Mouse (Mus musculus) heart, embryonic 16.5 days (tissue): ENCODE results near the gene Evl. TPM values are rescaled to one million over a fixed set of nuclear protein-coding genes. Genes with fewer than 3 reads are reported as not detected.
"Not testable (repeated sequence)": the region's sequence is repeated elsewhere in the genome, so short reads cannot be mapped to it uniquely, and the experiment has no call there.

Source experiments
- ATAC-seq: fragments of 200-750 bp; cut with Nextera tagmentation; replicated peaks from 2 replicates; pipeline ENCODE4 v1.8.0; 2017; ENCODE audit warnings: moderate number of reproducible peaks; ENCODE audit not compliant: insufficient read depth, low FRiP score; ENCODE audit errors: extremely low read depth
- H3K27ac ChIP-seq: fragments of 300-500 bp; sonication (generic); 2 replicates; pipeline ENCODE4 v1.5.1; 2014; ENCODE audit warnings: mild to moderate bottlenecking, low read length, control low read depth, moderate library complexity
- H3K27me3 ChIP-seq: fragments of 300-500 bp; sonication (generic); 2 replicates; pipeline ENCODE4 v1.6.1; 2014; ENCODE audit warnings: low read length, mixed read lengths; ENCODE audit not compliant: control insufficient read depth, insufficient read depth
- H3K36me3 ChIP-seq: fragments of 300-500 bp; sonication (generic); 2 replicates; pipeline ENCODE4 v1.6.1; 2014; ENCODE audit not compliant: control insufficient read depth, insufficient read depth
- H3K4me1 ChIP-seq: fragments of 300-500 bp; sonication (generic); 2 replicates; pipeline ENCODE4 v1.6.1; 2014; ENCODE audit warnings: low read length, mixed read lengths; ENCODE audit not compliant: control insufficient read depth, insufficient read depth
- H3K4me2 ChIP-seq: fragments of 300-500 bp; sonication (generic); 2 replicates; pipeline ENCODE4 v1.6.1; 2014; ENCODE audit warnings: low read depth, mild to moderate bottlenecking, control low read depth, low read length
- H3K4me3 ChIP-seq: fragments of 300-500 bp; sonication (generic); 2 replicates; pipeline ENCODE4 v1.5.1; 2014; ENCODE audit warnings: mild to moderate bottlenecking, control low read depth, low read length
- H3K9ac ChIP-seq: fragments of 300-500 bp; sonication (generic); 2 replicates; pipeline ENCODE4 v1.6.1; 2014; ENCODE audit warnings: low read length, control low read depth
- H3K9me3 ChIP-seq: fragments of 300-500 bp; sonication (generic); replicated peaks from 2 replicates; pipeline ENCODE4 v1.6.1; 2016; ENCODE audit warnings: low read length; ENCODE audit not compliant: control insufficient read depth
- WGBS: fragments of 180-500 bp; shearing (Covaris S2); extraction: QIAGEN DNeasy Blood & Tissue Kit; methylation state at CpG from one replicate; pipeline ENCODE4 v1.1.7; 2014; 5-methylcytosine and 5-hydroxymethylcytosine counted together
- polyA plus RNA-seq: library from polyadenylated mRNA; unstranded; fragments of >200 nt; fragmentation: Nextera tagmentation; extraction: Ambion mirVana; gene quantifications from 2 replicates; pipeline ENCODE4 v1.2.1, GENCODE M21; 2015

Gene Evl
- polyA plus RNA-seq, 1 experiment from 2014 or later: 25.8 TPM

- Histone ChIP-seq H3K4me2 (no peak overlapping the region), H3K9me3 (no peaks in the 10 kb centered on the region), H3K9ac (no peak overlapping the region), H3K4me1 (peaks cover 9% of the 10 kb centered on the region; the same call in 1 of the 2 replicates), H3K4me3 (no peak overlapping the region), H3K27me3 (peaks cover 22% of the 10 kb centered on the region), H3K27ac (no peak overlapping the region), H3K36me3 (no peaks in the 10 kb centered on the region)
- WGBS: 82% methylated on average over 6 of the region's 6 CpGs
- no peak for ATAC-seq
These were observed 151.0 kb downstream of the Evl start for GRCm38 (mm10) chr12:108705486-108705885.

- H3K9me3 ChIP-seq: no peaks in the 10 kb centered on the region
- ATAC-seq: no peak
- peaks cover 21% of the 10 kb centered on the region for H3K27me3 ChIP-seq
- no peak overlapping the region for H3K9ac ChIP-seq
- H3K4me1 ChIP-seq: peaks cover 9% of the 10 kb centered on the region; the same call in 1 of the 2 replicates
- H3K4me3 ChIP-seq: no peak overlapping the region
- no peak overlapping the region for H3K27ac ChIP-seq
- WGBS: 40% methylated on average over 7 of the region's 7 CpGs
- H3K4me2 ChIP-seq: no peak overlapping the region
- H3K36me3 ChIP-seq: no peaks in the 10 kb centered on the region
These were observed 151.6 kb downstream of the Evl start for GRCm38 (mm10) chr12:108706129-108706528.

GRCm38 (mm10) chr12:108709386-108709785 is 154.9 kb downstream of the Evl start:
- Histone ChIP-seq H3K27me3 (peaks cover 2% of the 10 kb centered on the region; the same call in 1 of the 2 replicates), H3K9ac (no peak overlapping the region), H3K9me3 (no peaks in the 10 kb centered on the region), H3K4me3 (no peak overlapping the region), H3K4me2 (no peak overlapping the region), H3K27ac (no peak overlapping the region), H3K36me3 (no peaks in the 10 kb centered on the region), H3K4me1 (no peaks in the 10 kb centered on the region)
- ATAC-seq: no peak
- WGBS: 80% methylated on average over 6 of the region's 6 CpGs

- no peak overlapping the region for H3K4me3 ChIP-seq
- ATAC-seq: no peak
- H3K9me3 ChIP-seq: no peaks in the 10 kb centered on the region
- no peaks in the 10 kb centered on the region for H3K4me1 ChIP-seq
- no peak overlapping the region for H3K9ac ChIP-seq
- H3K4me2 ChIP-seq: no peak overlapping the region
- H3K27me3 ChIP-seq: 0 out of 2 replicates have a peak, but pooled peaks cover 2% of the 10 kb centered on the region
- no peak overlapping the region for H3K27ac ChIP-seq
- 79% methylated on average over 6 of the region's 6 CpGs for WGBS
- no peaks in the 10 kb centered on the region for H3K36me3 ChIP-seq
These were observed 155.6 kb downstream of the Evl start for GRCm38 (mm10) chr12:108709964-108710765.

GRCm38 (mm10) chr12:108710861-108711615 is 156.5 kb downstream of the Evl start:
- Histone ChIP-seq H3K27ac (no peak overlapping the region), H3K9me3 (no peaks in the 10 kb centered on the region), H3K4me3 (no peak overlapping the region), H3K4me1 (no peaks in the 10 kb centered on the region), H3K4me2 (no peak overlapping the region), H3K9ac (no peak overlapping the region), H3K36me3 (no peaks in the 10 kb centered on the region), H3K27me3 (no peaks in the 10 kb centered on the region)
- ATAC-seq: no peak
- 77% methylated on average over 9 of the region's 9 CpGs for WGBS

- 56% methylated on average over 4 of the region's 4 CpGs for WGBS
- no peaks in the 10 kb centered on the region for H3K9me3 ChIP-seq
- no peak overlapping the region for H3K4me2 ChIP-seq
- H3K36me3 ChIP-seq: no peaks in the 10 kb centered on the region
- H3K27ac ChIP-seq: no peak overlapping the region
- ATAC-seq: no peak
- no peak overlapping the region for H3K4me3 ChIP-seq
- H3K9ac ChIP-seq: no peak overlapping the region
- H3K27me3 ChIP-seq: no peaks in the 10 kb centered on the region
- H3K4me1 ChIP-seq: no peaks in the 10 kb centered on the region
These were observed 158.0 kb downstream of the Evl start for GRCm38 (mm10) chr12:108712481-108712880.

GRCm38 (mm10) chr12:108713972-108714371 is 159.5 kb downstream of the Evl start:
- H3K4me1 ChIP-seq, H3K36me3 ChIP-seq, H3K4me2 ChIP-seq, H3K27me3 ChIP-seq, H3K9ac ChIP-seq, H3K9me3 ChIP-seq, H3K4me3 ChIP-seq, ATAC-seq, H3K27ac ChIP-seq: not testable (repeated sequence)
- WGBS: 88% methylated on average over 14 of the region's 14 CpGs

GRCm38 (mm10) chr12:108715854-108716253 is 161.3 kb downstream of the Evl start:
- H3K4me1 ChIP-seq: no peaks in the 10 kb centered on the region
- no peak overlapping the region for H3K9ac ChIP-seq
- H3K27ac ChIP-seq: no peak overlapping the region
- no peaks in the 10 kb centered on the region for H3K27me3 ChIP-seq
- no peak overlapping the region for H3K4me3 ChIP-seq
- WGBS: 74% methylated on average over 5 of the region's 5 CpGs
- H3K36me3 ChIP-seq: no peaks in the 10 kb centered on the region
- H3K9me3 ChIP-seq: no peaks in the 10 kb centered on the region
- no peak for ATAC-seq
- H3K4me2 ChIP-seq: no peak overlapping the region

GRCm38 (mm10) chr12:108718485-108718884 is 164.0 kb downstream of the Evl start:
- Histone ChIP-seq H3K9ac (no peak overlapping the region), H3K9me3 (peaks cover 1% of the 10 kb centered on the region), H3K36me3 (no peaks in the 10 kb centered on the region), H3K4me2 (no peak overlapping the region), H3K4me3 (no peak overlapping the region), H3K27me3 (no peaks in the 10 kb centered on the region), H3K27ac (no peak overlapping the region), H3K4me1 (no peaks in the 10 kb centered on the region)
- WGBS: 67% methylated on average over 3 of the region's 3 CpGs
- no peak for ATAC-seq
